Mouse (Mus musculus) megakaryocyte, embryonic 14.5 days (primary cell): ENCODE measurements around the gene Naa25.

Experiments used
- FLI1 ChIP-seq: IDR thresholded peaks from 2 replicates; pipeline ENCODE4 v1.6.1; 2012; ENCODE audit warnings: low read length, inconsistent platforms, mixed read lengths
- GATA1 ChIP-seq: IDR thresholded peaks from 3 replicates; pipeline ENCODE4 v1.6.1; 2012; ENCODE audit warnings: mixed read lengths, low read length, inconsistent platforms, borderline replicate concordance

DNA sequence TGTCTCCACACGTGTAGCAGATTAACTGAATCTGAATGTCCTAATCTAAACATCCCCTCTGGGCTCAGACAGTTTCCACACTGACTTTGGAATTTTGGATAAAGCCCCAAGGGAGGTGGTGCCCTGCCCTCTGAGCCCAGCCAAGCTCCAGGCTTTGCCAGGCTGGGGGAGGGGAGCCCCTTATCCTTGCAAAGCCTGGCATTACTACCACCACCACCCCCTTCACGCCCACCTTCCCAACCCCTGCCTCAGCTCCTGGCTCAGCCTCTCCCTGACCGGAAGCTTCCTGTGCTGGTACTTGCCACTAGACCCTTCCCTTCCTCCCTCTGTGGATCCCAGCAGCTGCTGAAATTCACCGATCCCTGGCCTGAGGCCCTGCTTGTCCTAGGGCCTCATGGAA, 10.6 kb upstream of the Naa25 start:
- TF ChIP-seq GATA1 (no peak), FLI1 (no peak)
